Mouse (Mus musculus) embryonic facial prominence, embryonic 15.5 days (tissue): ENCODE measurements around the gene Dennd6a. TPM values are rescaled to one million over a fixed set of nuclear protein-coding genes. Genes with fewer than 3 reads are reported as not detected.
"Not testable (repeated sequence)": the region's sequence is repeated elsewhere in the genome, so short reads cannot be mapped to it uniquely, and the experiment has no call there.

Experiments used
- ATAC-seq: fragments of 200-750 bp; cut with Nextera tagmentation; 2 replicates; pipeline ENCODE4 v1.8.0; 2017; ENCODE audit warnings: low read depth, moderate TSS enrichment; ENCODE audit not compliant: insufficient number of reproducible peaks, low FRiP score, low TSS enrichment
- H3K27ac ChIP-seq: fragments of 300-500 bp; sonication (generic); replicated peaks from 2 replicates; pipeline ENCODE4 v1.5.1; 2015; ENCODE audit warnings: mild to moderate bottlenecking, inconsistent platforms
- H3K27me3 ChIP-seq: fragments of 300-500 bp; sonication (generic); 2 replicates; pipeline ENCODE4 v1.6.1; 2015; ENCODE audit warnings: inconsistent platforms
- H3K36me3 ChIP-seq: fragments of 300-500 bp; sonication (generic); 2 replicates; pipeline ENCODE4 v1.6.1; 2015; ENCODE audit warnings: mild to moderate bottlenecking, inconsistent platforms
- H3K4me1 ChIP-seq: fragments of 300-500 bp; sonication (generic); 2 replicates; pipeline ENCODE4 v1.6.1; 2015; ENCODE audit warnings: inconsistent platforms
- H3K4me2 ChIP-seq: fragments of 300-500 bp; sonication (generic); replicated peaks from 2 replicates; pipeline ENCODE4 v1.6.1; 2015; ENCODE audit warnings: mild to moderate bottlenecking, inconsistent platforms
- H3K4me3 ChIP-seq: fragments of 300-500 bp; sonication (generic); replicated peaks from 2 replicates; pipeline ENCODE4 v1.5.1; 2015; ENCODE audit warnings: mild to moderate bottlenecking, inconsistent platforms
- H3K9ac ChIP-seq: fragments of 300-500 bp; sonication (generic); 2 replicates; pipeline ENCODE4 v1.6.1; 2015; ENCODE audit warnings: inconsistent platforms
- H3K9me3 ChIP-seq: fragments of 300-500 bp; sonication (generic); replicated peaks from 2 replicates; pipeline ENCODE4 v1.6.1; 2016; ENCODE audit warnings: inconsistent platforms
- WGBS: fragments of 180-500 bp; shearing (Covaris S2); methylation state at CpG from one replicate; pipeline ENCODE4 v1.1.7; 2015; 5-methylcytosine and 5-hydroxymethylcytosine counted together
- polyA plus RNA-seq: library from polyadenylated mRNA; unstranded; fragments of >200 nt; fragmentation: Nextera tagmentation; extraction: Ambion mirVana; gene quantifications from 2 replicates; pipeline ENCODE4 v1.2.1, GENCODE M21; 2015

The Dennd6a gene
- 27.8 and 28.3 TPM in 2 replicates for polyA plus RNA-seq

GRCm38 (mm10) chr14:26573556-26573955 lies at the start of gene Dennd6a:
Gene Dennd6a, plus strand, starts transcription at chr14:26573856.
- H3K4me1 ChIP-seq, H3K36me3 ChIP-seq, ATAC-seq, H3K27ac ChIP-seq, H3K9ac ChIP-seq, H3K9me3 ChIP-seq, H3K4me2 ChIP-seq, H3K4me3 ChIP-seq, H3K27me3 ChIP-seq: not testable (repeated sequence)
- WGBS: 85% methylated on average over 5 of the region's 5 CpGs

- no peaks in the 10 kb centered on the region for H3K27me3 ChIP-seq
- H3K9me3 ChIP-seq: no peaks in the 10 kb centered on the region
- WGBS: 50% methylated on average over 3 of the region's 3 CpGs
- no peak overlapping the region for H3K27ac ChIP-seq
- no peak overlapping the region for H3K9ac ChIP-seq
- H3K4me3 ChIP-seq: no peak overlapping the region
- H3K4me2 ChIP-seq: no peak overlapping the region
- no peaks in the 10 kb centered on the region for H3K36me3 ChIP-seq
- H3K4me1 ChIP-seq: peaks cover 10% of the 10 kb centered on the region
- ATAC-seq: no peak
Measured at GRCm38 (mm10) chr14:26525955-26526354, 47.7 kb upstream of the Dennd6a start.

GRCm38 (mm10) chr14:26528296-26528695 lies 45.4 kb upstream of the Dennd6a start:
- Histone ChIP-seq H3K36me3 (no peaks in the 10 kb centered on the region), H3K4me3 (no peak overlapping the region), H3K4me1 (peaks cover 24% of the 10 kb centered on the region), H3K4me2 (no peak overlapping the region), H3K9ac (no peak overlapping the region), H3K27ac (no peak overlapping the region), H3K27me3 (no peaks in the 10 kb centered on the region), H3K9me3 (no peaks in the 10 kb centered on the region)
- 62% methylated on average over 2 of the region's 2 CpGs for WGBS
- no peak for ATAC-seq

GRCm38 (mm10) chr14:26530350-26530749 lies 43.3 kb upstream of the Dennd6a start:
- Histone ChIP-seq H3K4me2 (no peak overlapping the region), H3K9ac (no peak overlapping the region), H3K27me3 (no peaks in the 10 kb centered on the region), H3K36me3 (no peaks in the 10 kb centered on the region), H3K4me1 (peaks cover 29% of the 10 kb centered on the region), H3K27ac (no peak overlapping the region), H3K4me3 (no peak overlapping the region), H3K9me3 (no peaks in the 10 kb centered on the region)
- 58% methylated on average over 7 of the region's 7 CpGs for WGBS
- no peak for ATAC-seq

DNA sequence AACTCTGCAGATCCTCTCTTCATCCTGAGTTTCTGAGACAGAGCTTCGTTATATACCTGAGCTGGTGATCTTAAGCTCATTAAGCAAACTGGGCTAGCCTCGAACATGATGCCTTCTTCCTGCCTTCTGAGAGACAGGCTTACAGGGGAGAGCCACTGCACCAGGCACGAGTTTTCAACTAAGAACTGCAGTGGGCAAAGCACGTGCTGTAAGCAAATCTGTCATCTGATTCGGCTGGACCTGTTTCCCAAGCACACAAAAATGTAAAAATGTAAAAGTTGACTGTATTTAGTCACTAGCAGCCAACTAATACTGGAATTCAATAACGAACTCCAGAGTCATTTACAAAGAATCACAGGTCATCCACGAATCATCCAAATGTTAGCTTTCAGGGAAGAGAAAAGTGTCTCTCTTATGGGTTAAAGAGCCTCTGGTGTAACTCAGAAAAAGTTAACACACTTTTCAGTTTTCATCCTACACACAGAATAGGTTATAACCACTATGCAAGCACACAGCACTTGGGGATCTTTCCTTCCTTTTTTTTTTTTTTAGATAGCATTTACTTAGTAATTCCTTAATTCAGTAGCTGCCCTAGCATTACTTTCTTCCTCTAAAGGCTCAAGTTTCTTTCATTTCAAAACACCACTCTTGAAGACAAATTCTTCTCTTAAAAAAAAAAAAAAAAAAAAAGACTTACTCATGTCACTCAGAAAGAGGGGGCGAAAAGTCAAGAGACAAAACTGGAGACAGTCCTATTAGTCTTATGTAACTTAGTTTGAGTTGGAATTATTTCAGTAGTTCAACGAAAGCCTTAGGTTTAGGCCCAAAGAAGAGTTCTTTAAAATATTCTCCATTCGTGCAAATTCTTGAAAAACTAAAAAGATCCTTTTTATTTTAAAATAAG lies 42.0 kb upstream of the Dennd6a start:
- no peaks in the 10 kb centered on the region for H3K9me3 ChIP-seq
- ATAC-seq: no peak
- no peak overlapping the region for H3K27ac ChIP-seq
- H3K4me2 ChIP-seq: 0 out of 2 replicates have a peak overlapping the region, but pooled peaks have one; percentile 6
- H3K9ac ChIP-seq: no peak overlapping the region
- 61% methylated on average over 10 of the region's 10 CpGs for WGBS
- no peaks in the 10 kb centered on the region for H3K27me3 ChIP-seq
- H3K4me3 ChIP-seq: no peak overlapping the region
- no peaks in the 10 kb centered on the region for H3K36me3 ChIP-seq
- H3K4me1 ChIP-seq: peaks cover 29% of the 10 kb centered on the region

DNA sequence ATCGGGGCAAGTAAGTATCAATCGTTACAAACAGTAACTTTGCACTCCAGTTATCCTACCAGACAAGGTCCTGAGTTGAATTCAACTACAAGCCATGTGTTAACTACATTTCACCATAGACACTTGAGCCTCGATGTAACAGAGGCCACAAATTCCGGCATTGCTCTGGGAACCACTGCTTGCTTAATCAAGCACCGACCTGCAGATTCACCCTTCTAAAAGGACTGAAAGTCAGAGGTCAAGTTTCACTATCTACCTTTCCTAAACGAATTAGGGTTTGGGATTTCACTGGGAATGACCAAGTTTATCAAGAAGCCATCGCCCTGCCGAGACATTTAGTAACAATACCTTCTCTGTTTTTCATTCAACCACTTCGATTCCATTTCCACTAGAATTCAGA lies 40.9 kb upstream of the Dennd6a start:
- WGBS: 36% methylated on average over 9 of the region's 9 CpGs
- H3K9ac ChIP-seq: peak overlapping the region; percentile 87; the same call in 1 of the 2 replicates
- no peak for ATAC-seq

DNA sequence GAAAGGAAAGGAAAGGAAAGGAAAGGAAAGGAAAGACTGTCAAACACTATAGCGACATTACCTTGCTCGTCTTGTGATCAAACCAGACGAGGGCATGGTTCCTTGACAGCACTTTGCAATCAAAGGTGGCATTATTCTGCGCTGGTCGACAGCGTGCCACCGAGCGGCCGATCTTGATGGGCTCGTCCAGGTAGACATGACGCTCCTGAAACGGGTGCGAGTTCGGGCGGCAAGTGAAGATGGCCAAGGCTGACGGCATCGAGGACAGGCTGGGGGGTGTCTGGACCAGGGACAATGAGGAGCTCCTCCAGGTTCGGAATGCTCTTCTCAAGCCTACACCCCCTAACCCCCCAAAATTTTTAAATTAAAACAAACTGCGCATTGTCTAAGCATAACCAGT lies 40.4 kb upstream of the Dennd6a start:
- H3K27me3 ChIP-seq: no peaks in the 10 kb centered on the region
- 16% methylated on average over 19 of the region's 19 CpGs for WGBS
- H3K27ac ChIP-seq: no peak overlapping the region
- no peaks in the 10 kb centered on the region for H3K36me3 ChIP-seq
- peaks cover 29% of the 10 kb centered on the region for H3K4me1 ChIP-seq
- H3K4me3 ChIP-seq: peak overlapping the region; percentile 85
- no peaks in the 10 kb centered on the region for H3K9me3 ChIP-seq
- peak overlapping the region; percentile 87; the same call in 1 of the 2 replicates for H3K9ac ChIP-seq
- ATAC-seq: no peak
- peak overlapping the region; percentile 70 for H3K4me2 ChIP-seq

More for the DNA sequence above, 40.9 kb upstream of the Dennd6a start:
- Histone ChIP-seq H3K36me3 (no peaks in the 10 kb centered on the region), H3K27me3 (no peaks in the 10 kb centered on the region), H3K4me1 (peaks cover 29% of the 10 kb centered on the region), H3K4me3 (peak overlapping the region; percentile 85), H3K9me3 (no peaks in the 10 kb centered on the region), H3K4me2 (peak overlapping the region; percentile 70), H3K27ac (no peak overlapping the region)

DNA sequence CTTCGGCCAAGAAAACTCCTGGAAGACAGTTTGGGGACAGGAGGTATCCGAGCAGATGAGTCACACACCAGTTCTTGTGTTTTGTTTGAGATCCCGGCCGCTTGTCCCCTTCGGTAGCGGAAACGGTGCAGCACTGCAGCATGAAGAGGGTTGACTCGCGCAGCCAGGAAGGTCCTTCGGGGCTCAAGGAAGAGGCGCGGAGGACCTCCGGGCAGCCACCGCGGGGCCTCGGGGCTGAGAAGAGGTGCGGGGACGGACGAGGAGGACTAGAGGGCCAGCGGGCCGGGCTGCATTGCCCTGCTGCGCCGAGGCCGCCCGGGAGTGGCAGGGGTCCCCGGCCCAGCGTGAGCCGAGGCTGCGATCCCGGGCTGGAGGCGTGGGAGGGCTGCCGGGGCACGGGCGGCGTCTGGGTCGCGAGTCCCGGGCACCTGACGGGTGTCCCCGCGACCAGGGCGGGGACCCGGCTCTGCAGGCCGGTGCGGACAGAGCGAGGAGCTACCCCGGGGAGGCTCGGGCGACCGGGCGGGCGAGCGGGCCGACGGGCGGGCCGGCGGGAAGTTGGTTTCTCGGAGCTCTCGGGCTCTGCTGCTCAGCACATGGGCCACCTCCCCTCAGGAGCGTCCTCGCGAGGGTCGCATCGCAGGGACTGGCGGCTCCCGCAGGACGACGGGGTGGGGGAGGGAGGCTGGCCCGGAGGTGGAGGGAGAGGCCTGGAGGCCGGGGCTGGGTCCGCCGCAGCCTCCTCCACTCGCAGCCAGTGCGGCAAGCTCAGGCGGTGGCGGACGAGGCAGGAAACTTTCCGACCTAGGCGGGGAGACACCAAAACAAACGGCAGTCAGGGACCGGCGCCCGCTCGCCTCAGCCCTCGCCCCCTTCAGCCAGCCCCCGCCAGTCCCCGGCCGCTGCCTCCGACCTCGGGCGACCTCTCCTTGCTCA lies 39.6 kb upstream of the Dennd6a start:
- Histone ChIP-seq H3K9me3 (no peaks in the 10 kb centered on the region), H3K36me3 (no peaks in the 10 kb centered on the region), H3K27me3 (no peaks in the 10 kb centered on the region), H3K27ac (peak overlapping the region; percentile 87), H3K9ac (peak overlapping the region; percentile 87), H3K4me1 (peaks cover 29% of the 10 kb centered on the region), H3K4me2 (peak overlapping the region; percentile 70), H3K4me3 (peak overlapping the region; percentile 85)
- ATAC-seq: peak; percentile 79
- under 1% methylated on average over 85 of the region's 92 CpGs for WGBS

DNA sequence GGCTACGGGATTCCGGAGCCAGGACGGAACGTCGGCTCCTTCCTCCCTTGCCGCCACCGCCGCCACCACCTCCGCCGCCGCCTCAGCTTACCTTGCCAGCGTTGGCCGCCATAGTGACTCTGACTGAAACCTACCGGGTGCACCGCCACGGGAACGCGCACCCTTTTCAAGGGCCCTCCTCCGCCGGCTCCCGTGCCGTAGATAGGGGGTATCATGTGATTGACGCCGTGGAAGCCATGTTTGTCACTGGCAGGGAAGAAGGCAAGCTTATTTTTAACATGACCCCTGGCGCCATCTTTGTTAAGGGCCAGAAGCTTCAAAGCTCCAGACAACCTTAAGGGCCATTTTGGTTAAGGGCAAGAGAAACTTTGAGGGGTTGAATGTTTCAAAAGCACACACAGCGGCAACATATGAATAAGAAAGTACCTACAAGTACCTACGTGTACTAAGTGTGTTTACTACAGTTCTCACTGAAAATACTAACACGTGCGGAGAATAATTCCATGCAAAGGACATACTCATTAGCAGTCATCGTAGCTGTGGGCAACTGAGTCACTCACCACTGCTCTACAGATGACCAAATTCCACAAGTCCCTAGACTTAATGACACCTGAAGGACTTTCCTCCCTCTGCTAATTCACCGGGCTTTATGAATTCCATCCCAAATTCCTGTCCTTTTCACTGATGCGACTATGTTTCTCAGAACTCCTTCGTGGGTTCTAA lies 38.7 kb upstream of the Dennd6a start, which contains the start of gene Slmap:
TSS of gene Slmap (minus strand) at position 175 of the 723 bp plus-strand sequence.
- Histone ChIP-seq H3K27ac (peak within 1 kb of the TSS; percentile 87), H3K9me3 (no peaks in the 10 kb centered on the region), H3K9ac (peak within 1 kb of the TSS; percentile 87), H3K27me3 (no peaks in the 10 kb centered on the region), H3K4me3 (peak within 1 kb of the TSS; percentile 85), H3K4me1 (peaks cover 27% of the 10 kb centered on the region), H3K36me3 (no peaks in the 10 kb centered on the region), H3K4me2 (peak within 1 kb of the TSS; percentile 70)
- 11% methylated on average over 30 of the region's 33 CpGs for WGBS
- peak; percentile 95 for ATAC-seq

- Histone ChIP-seq H3K36me3 (no peaks in the 10 kb centered on the region), H3K4me1 (no peaks in the 10 kb centered on the region), H3K27me3 (no peaks in the 10 kb centered on the region), H3K4me2 (no peak overlapping the region), H3K27ac (no peak overlapping the region), H3K4me3 (no peak overlapping the region), H3K9ac (no peak overlapping the region), H3K9me3 (no peaks in the 10 kb centered on the region)
- ATAC-seq: no peak
- WGBS: 73% methylated on average over 4 of the region's 4 CpGs
Measured at GRCm38 (mm10) chr14:26539241-26539640, 34.4 kb upstream of the Dennd6a start.
